Mouse (Mus musculus) myocyte (in vitro differentiated cells): ENCODE measurements around the gene Cxcr1. TPM values are rescaled to one million over a fixed set of nuclear protein-coding genes. Genes with fewer than 3 reads are reported as not detected.
"Not testable (repeated sequence)": the region's sequence is repeated elsewhere in the genome, so short reads cannot be mapped to it uniquely, and the experiment has no call there.

Experiments used
- H3K27me3 ChIP-seq: one replicate; pipeline ENCODE4 v1.6.1; 2011; ENCODE audit not compliant: control insufficient read depth, insufficient read depth, insufficient read length
- H3K36me3 ChIP-seq: one replicate; pipeline ENCODE4 v1.6.1; 2011; ENCODE audit not compliant: control insufficient read depth, insufficient read depth
- H3K4me2 ChIP-seq: one replicate; pipeline ENCODE4 v1.6.1; 2011; ENCODE audit warnings: low read depth, control low read depth
- H3K4me3 ChIP-seq: one replicate; pipeline ENCODE4 v1.5.1; 2011; ENCODE audit warnings: mild to moderate bottlenecking, control low read depth, moderate library complexity
- H3K79me2 ChIP-seq: one replicate; pipeline ENCODE4 v1.6.1; 2011; ENCODE audit not compliant: control insufficient read depth, insufficient read depth
- H3ac ChIP-seq: one replicate; pipeline ENCODE4 v1.6.1; 2011; ENCODE audit not compliant: control insufficient read depth, insufficient read length
- CEBPB ChIP-seq: IDR thresholded peaks from 2 replicates; pipeline ENCODE4 v1.6.1; 2011; ENCODE audit warnings: mild to moderate bottlenecking, moderate library complexity; ENCODE audit not compliant: poor library complexity, insufficient read depth, severe bottlenecking
- E2F4 ChIP-seq: IDR thresholded peaks from one replicate; pipeline ENCODE4 v1.6.1; 2011; ENCODE audit warnings: mild to moderate bottlenecking, control low read depth, moderate library complexity; ENCODE audit not compliant: insufficient read depth
- MAX ChIP-seq: IDR thresholded peaks from one replicate; pipeline ENCODE4 v1.6.1; 2011; ENCODE audit warnings: low read depth, mild to moderate bottlenecking, control low read depth
- MYOD1 ChIP-seq, 3 experiments: IDR thresholded peaks; one replicate each; pipeline ENCODE4 v1.6.1; 2011; ENCODE audit warnings: control low read depth in 2 of 3, low read depth in 2 of 3, mild to moderate bottlenecking in 2 of 3, moderate library complexity in 1 of 3; ENCODE audit not compliant: insufficient read length in 2 of 3, control insufficient read depth in 1 of 3
- MYOG ChIP-seq, 3 experiments: IDR thresholded peaks; one replicate each; pipeline ENCODE4 v1.6.1; 2011; ENCODE audit warnings: control low read depth in 2 of 3, low read depth in 2 of 3, mild to moderate bottlenecking in 2 of 3; ENCODE audit not compliant: insufficient read length in 2 of 3, control insufficient read depth in 1 of 3, insufficient read depth in 1 of 3
- POLR2A ChIP-seq: IDR thresholded peaks from one replicate; pipeline ENCODE4 v1.6.1; 2011; ENCODE audit warnings: low read depth, mild to moderate bottlenecking, control low read depth, moderate library complexity; ENCODE audit not compliant: insufficient read length
- POLR2AphosphoS2 ChIP-seq: IDR thresholded peaks from one replicate; pipeline ENCODE4 v1.6.1; 2011; ENCODE audit warnings: low read depth, control low read depth; ENCODE audit not compliant: insufficient read length
- REST ChIP-seq: IDR thresholded peaks from one replicate; pipeline ENCODE4 v1.6.1; 2011; ENCODE audit warnings: mild to moderate bottlenecking, control low read depth, moderate library complexity; ENCODE audit not compliant: insufficient read depth, insufficient read length
- SRF ChIP-seq: IDR thresholded peaks from one replicate; pipeline ENCODE4 v1.6.1; 2011; ENCODE audit warnings: low read depth; ENCODE audit not compliant: control insufficient read depth, insufficient read length
- TCF12 ChIP-seq: IDR thresholded peaks from one replicate; pipeline ENCODE4 v1.6.1; 2011; ENCODE audit warnings: mild to moderate bottlenecking, control low read depth; ENCODE audit not compliant: poor library complexity, insufficient read depth, severe bottlenecking
- TCF3 ChIP-seq: IDR thresholded peaks from one replicate; pipeline ENCODE4 v1.6.1; 2011; ENCODE audit warnings: low read depth, control low read depth; ENCODE audit not compliant: insufficient read length
- USF1 ChIP-seq: IDR thresholded peaks from one replicate; pipeline ENCODE4 v1.6.1; 2011; ENCODE audit warnings: low read depth, mild to moderate bottlenecking, control low read depth, moderate library complexity
- polyA plus RNA-seq: library from polyadenylated mRNA; unstranded; fragments of >200 nt; fragmentation: generic; extraction: Trizol; gene quantifications from one replicate; pipeline ENCODE4 v1.2.1, GENCODE M21; 2012; ENCODE audit warnings: missing spikeins

Gene Cxcr1
- polyA plus RNA-seq, 1 experiment: not detected

DNA sequence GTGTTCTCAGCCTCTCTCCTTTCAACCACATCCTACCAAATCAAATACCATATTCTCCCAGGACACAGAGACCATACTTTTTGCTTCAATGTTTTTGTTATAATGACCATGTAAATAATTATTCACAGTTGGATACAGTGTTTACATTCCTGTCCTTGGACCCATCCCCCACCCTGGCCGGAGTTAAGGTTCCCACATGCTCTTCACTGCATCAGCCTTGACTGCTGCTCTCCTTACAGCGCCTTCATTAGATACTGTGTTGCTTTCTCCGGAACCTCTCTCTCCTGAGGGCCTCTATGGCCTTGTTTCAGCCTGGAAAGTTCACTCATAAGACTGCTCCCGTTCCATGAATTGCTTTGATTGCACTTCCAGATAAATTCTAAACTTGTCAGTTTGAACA lies 18.7 kb downstream of the Cxcr1 start:
- peaks cover 2% of the 10 kb centered on the region for H3K27me3 ChIP-seq
- H3K4me2 ChIP-seq: no peak overlapping the region
- H3K36me3 ChIP-seq: no peaks in the 10 kb centered on the region
- no peak overlapping the region for H3K4me3 ChIP-seq
- TF ChIP-seq POLR2A: no peak
- TF ChIP-seq CEBPB: no peak
- TF ChIP-seq REST: no peak
- TF ChIP-seq TCF3: no peak
- no peak for TF ChIP-seq MYOD1 (IDR thresholded peaks at IDR 0.05; ENCODE audit: control insufficient read depth in 1 of 3, insufficient read length in 2 of 3, low read depth in 2 of 3)
- no peak for TF ChIP-seq TCF12
- no peak for TF ChIP-seq POLR2AphosphoS2
- no peak for TF ChIP-seq E2F4
- TF ChIP-seq SRF: no peak
- TF ChIP-seq MYOG (IDR thresholded peaks at IDR 0.05; ENCODE audit: control insufficient read depth in 1 of 3, insufficient read depth in 1 of 3, insufficient read length in 2 of 3, low read depth in 2 of 3): no peak
- no peak for TF ChIP-seq MAX
- no peak for TF ChIP-seq USF1
- no peaks in the 10 kb centered on the region for H3K79me2 ChIP-seq
- no peak overlapping the region for H3ac ChIP-seq

DNA sequence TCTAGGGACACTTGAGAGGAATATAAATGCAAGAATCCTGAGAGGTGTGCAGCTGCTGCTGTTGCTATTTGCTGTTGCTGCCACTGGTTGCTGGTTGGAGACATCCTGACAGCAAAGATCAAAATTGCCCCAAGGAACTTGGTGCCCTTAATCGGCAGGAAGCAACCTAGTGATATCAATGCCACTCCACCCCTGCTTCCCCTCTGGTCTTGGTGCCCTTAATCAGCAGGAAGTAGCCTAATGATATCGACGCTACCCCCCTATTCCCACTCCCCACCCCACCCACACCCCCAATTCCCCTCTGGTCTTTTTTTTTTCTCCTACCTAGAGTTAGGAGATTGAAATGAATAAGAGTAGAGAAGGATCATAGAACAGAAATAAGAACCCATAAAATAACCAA lies 21.7 kb downstream of the Cxcr1 start:
- Histone ChIP-seq H3K36me3 (no peaks in the 10 kb centered on the region), H3K4me3 (no peak overlapping the region), H3K4me2 (no peak overlapping the region), H3K79me2 (no peaks in the 10 kb centered on the region), H3K27me3 (peaks cover 5% of the 10 kb centered on the region), H3ac (no peak overlapping the region)
- TF ChIP-seq POLR2A: no peak

DNA sequence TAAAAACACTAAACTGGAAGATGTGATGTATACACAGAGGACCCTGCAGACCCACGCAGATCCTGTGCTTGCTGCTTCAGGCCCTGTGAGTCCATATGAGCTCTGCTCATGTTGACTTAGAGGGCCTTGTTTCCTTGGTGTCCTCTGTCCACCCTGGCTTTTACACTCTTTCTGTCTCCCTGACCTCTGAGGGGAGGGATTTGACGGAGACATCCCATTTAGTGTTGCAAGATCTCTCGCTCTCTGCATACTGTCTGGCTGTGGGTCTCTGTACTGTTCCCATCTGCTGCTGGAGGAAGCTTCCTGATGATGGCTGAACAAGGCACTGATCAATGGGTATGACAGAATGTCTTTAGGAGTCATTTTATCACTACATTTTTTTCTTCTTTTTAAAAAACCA lies 24.7 kb downstream of the Cxcr1 start:
- H3K27me3 ChIP-seq: peaks cover 20% of the 10 kb centered on the region
- no peaks in the 10 kb centered on the region for H3K79me2 ChIP-seq
- no peak overlapping the region for H3K4me2 ChIP-seq
- H3K4me3 ChIP-seq: no peak overlapping the region
- no peak for TF ChIP-seq MYOD1 (IDR thresholded peaks at IDR 0.05; ENCODE audit: control insufficient read depth in 1 of 3, insufficient read length in 2 of 3, low read depth in 2 of 3)
- no peak for TF ChIP-seq MYOG (IDR thresholded peaks at IDR 0.05; ENCODE audit: control insufficient read depth in 1 of 3, insufficient read depth in 1 of 3, insufficient read length in 2 of 3, low read depth in 2 of 3)
- TF ChIP-seq SRF: no peak
- no peak for TF ChIP-seq CEBPB
- no peak for TF ChIP-seq POLR2A
- no peak for TF ChIP-seq POLR2AphosphoS2
- TF ChIP-seq USF1: no peak
- no peak for TF ChIP-seq E2F4
- TF ChIP-seq TCF12: no peak
- TF ChIP-seq TCF3: no peak
- no peak for TF ChIP-seq REST
- no peaks in the 10 kb centered on the region for H3K36me3 ChIP-seq
- H3ac ChIP-seq: no peak overlapping the region

DNA sequence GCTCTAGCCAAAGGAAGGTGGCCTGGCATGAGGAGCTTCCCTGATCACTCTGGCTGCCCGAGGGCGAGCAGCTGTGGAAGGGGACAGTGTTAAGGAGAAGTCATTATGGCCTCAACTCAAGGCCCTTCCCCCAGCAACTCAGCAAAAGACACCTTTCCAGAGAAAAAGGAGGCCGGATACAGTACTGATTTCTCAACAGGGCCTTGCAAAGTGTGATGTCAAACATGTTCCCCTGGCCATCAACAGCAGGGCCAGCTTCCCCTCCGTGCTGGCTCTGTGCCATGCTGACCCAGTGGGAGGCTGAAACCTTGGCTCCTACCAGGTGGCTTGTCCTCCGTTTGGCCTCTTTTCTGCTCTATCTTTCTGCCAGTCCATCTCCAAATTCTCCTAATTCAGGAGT lies 27.3 kb downstream of the Cxcr1 start:
- TF ChIP-seq MYOD1 (IDR thresholded peaks at IDR 0.05; ENCODE audit: control insufficient read depth in 1 of 3, insufficient read length in 2 of 3, low read depth in 2 of 3): no peak
- TF ChIP-seq TCF12: no peak
- TF ChIP-seq USF1: no peak
- no peak for TF ChIP-seq POLR2A
- no peak for TF ChIP-seq POLR2AphosphoS2
- TF ChIP-seq E2F4: no peak
- TF ChIP-seq REST: no peak
- TF ChIP-seq SRF: no peak
- no peak for TF ChIP-seq TCF3
- TF ChIP-seq CEBPB: no peak
- no peaks in the 10 kb centered on the region for H3K36me3 ChIP-seq
- H3K4me3 ChIP-seq: no peak overlapping the region
- H3K27me3 ChIP-seq: peaks cover 28% of the 10 kb centered on the region
- no peak overlapping the region for H3ac ChIP-seq
- no peaks in the 10 kb centered on the region for H3K79me2 ChIP-seq
- H3K4me2 ChIP-seq: no peak overlapping the region

- Histone ChIP-seq H3K4me2 (no peak overlapping the region), H3K36me3 (no peaks in the 10 kb centered on the region), H3K4me3 (no peak overlapping the region), H3K79me2 (no peaks in the 10 kb centered on the region), H3K27me3 (peaks cover 12% of the 10 kb centered on the region), H3ac (no peak overlapping the region)
- TF ChIP-seq MAX (no peak), TCF3 (no peak), MYOD1 (IDR thresholded peaks at IDR 0.05; ENCODE audit: control insufficient read depth in 1 of 3, insufficient read length in 2 of 3, low read depth in 2 of 3) (no peak), POLR2A (no peak), POLR2AphosphoS2 (no peak)
These were observed 34.4 kb downstream of the Cxcr1 start for GRCm38 (mm10) chr1:74160036-74160435.

GRCm38 (mm10) chr1:74159613-74160012 lies 34.8 kb downstream of the Cxcr1 start:
- H3K4me3 ChIP-seq, H3K36me3 ChIP-seq, H3ac ChIP-seq, H3K79me2 ChIP-seq, H3K4me2 ChIP-seq: not testable (repeated sequence)
- peaks cover 12% of the 10 kb centered on the region for H3K27me3 ChIP-seq
